Mouse (Mus musculus): ENCODE data around the gene Gm33543.

DNA sequence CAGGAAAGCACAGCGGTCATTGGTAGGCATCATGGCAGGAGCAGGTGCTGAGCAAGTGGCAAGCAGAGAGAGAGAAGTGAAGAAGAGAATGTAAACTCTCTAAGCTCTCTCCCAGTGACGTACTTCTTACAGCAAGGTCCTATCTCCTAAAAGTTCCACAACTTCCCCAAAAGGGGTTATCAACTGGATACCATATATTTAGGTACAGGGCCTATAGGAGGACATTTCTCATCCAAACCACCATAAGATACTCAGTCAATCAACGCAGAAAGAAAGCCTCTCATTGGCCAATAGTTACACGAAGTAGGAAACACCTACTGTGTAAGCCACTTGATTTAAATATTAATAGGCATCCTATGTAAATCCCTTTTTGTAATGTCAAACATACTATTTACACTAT is 3.7 kb downstream of the Gm33543 start:
- no peak for TF ChIP-seq GATA1 (IDR thresholded peaks at IDR 0.05; ENCODE audit: borderline replicate concordance, low read length)
- TF ChIP-seq FLI1 (IDR thresholded peaks at IDR 0.05; ENCODE audit: low read length), result no peak

Measured in megakaryocyte, embryonic 14.5 days (primary cell).